Mouse (Mus musculus) right cerebral cortex, postnatal 14 days (tissue): ENCODE data around the gene Plcxd3.
A peak's percentile ranks its signal among the peaks of the same experiment; 100 is the strongest.

Experiments
- DNase-seq: peaks from one replicate; pipeline ENCODE4 v3.0.0; 2022

Gene Plcxd3

GRCm38 (mm10) chr15:4375423-4376220 is at the start of gene Plcxd3:
Plcxd3 (plus strand) TSS chr15:4375491.
- DNase-seq = peak; percentile 18

- DNase-seq = no peak
These were observed 43.4 kb upstream of the Plcxd3 start for GRCm38 (mm10) chr15:4331867-4332266.

GRCm38 (mm10) chr15:4341620-4342019 is 33.7 kb upstream of the Plcxd3 start:
- DNase-seq = no peak

GRCm38 (mm10) chr15:4348816-4349553 is 26.3 kb upstream of the Plcxd3 start:
- no peak for DNase-seq

- DNase-seq = no peak
These were observed 18.9 kb upstream of the Plcxd3 start for GRCm38 (mm10) chr15:4356397-4356796.

GRCm38 (mm10) chr15:4357706-4358105 is 17.6 kb upstream of the Plcxd3 start:
- DNase-seq = no peak

GRCm38 (mm10) chr15:4367801-4368200 is 7.5 kb upstream of the Plcxd3 start:
- no peak for DNase-seq

GRCm38 (mm10) chr15:4374453-4374990 is 769 bp upstream of the Plcxd3 start:
- DNase-seq = no peak

- no peak for DNase-seq
These were observed 264 bp upstream of the Plcxd3 start for GRCm38 (mm10) chr15:4375031-4375422.

GRCm38 (mm10) chr15:4376221-4376631 is 935 bp downstream of the Plcxd3 start:
- DNase-seq = no peak

- no peak for DNase-seq
These were observed 3.5 kb downstream of the Plcxd3 start for GRCm38 (mm10) chr15:4378766-4379165.

GRCm38 (mm10) chr15:4387774-4388173 is 12.5 kb downstream of the Plcxd3 start:
- no peak for DNase-seq

- no peak for DNase-seq
These were observed 24.8 kb downstream of the Plcxd3 start for GRCm38 (mm10) chr15:4400096-4400495.

GRCm38 (mm10) chr15:4411333-4411732 is 36.0 kb downstream of the Plcxd3 start:
- no peak for DNase-seq

GRCm38 (mm10) chr15:4440081-4440480 is 64.8 kb downstream of the Plcxd3 start:
- no peak for DNase-seq

GRCm38 (mm10) chr15:4496182-4496581 is 120.9 kb downstream of the Plcxd3 start:
- DNase-seq = no peak

- no peak for DNase-seq
These were observed 121.7 kb downstream of the Plcxd3 start for GRCm38 (mm10) chr15:4496984-4497383.

GRCm38 (mm10) chr15:4498036-4498435 is 122.7 kb downstream of the Plcxd3 start:
- no peak for DNase-seq

- no peak for DNase-seq
These were observed 128.1 kb downstream of the Plcxd3 start for GRCm38 (mm10) chr15:4503366-4503765.

- DNase-seq = no peak
These were observed 128.5 kb downstream of the Plcxd3 start for GRCm38 (mm10) chr15:4503826-4504225.

- no peak for DNase-seq
These were observed 139.4 kb downstream of the Plcxd3 start for GRCm38 (mm10) chr15:4514724-4515123.

GRCm38 (mm10) chr15:4524598-4524997 is 149.3 kb downstream of the Plcxd3 start:
- no peak for DNase-seq

GRCm38 (mm10) chr15:4533700-4534099 is 158.4 kb downstream of the Plcxd3 start:
- no peak for DNase-seq

GRCm38 (mm10) chr15:4559121-4559520 is 183.8 kb downstream of the Plcxd3 start:
- DNase-seq = no peak
